Mouse (Mus musculus): ENCODE measurements around the gene Picalm. TPM values are rescaled to one million over a fixed set of nuclear protein-coding genes. Genes with fewer than 3 reads are reported as not detected.
A peak's percentile ranks its signal among the peaks of the same experiment; 100 is the strongest.

Picalm gene
- polyA plus RNA-seq, 1 experiment from 2014 or later, result 53.9 TPM

- Histone ChIP-seq H3K36me3 (replicated peaks; ENCODE audit: control insufficient read depth, insufficient read depth) (no peaks in the 10 kb centered on the region), H3K4me3 (replicated peaks; ENCODE audit: low read length) (no peak overlapping the region), H3K27ac (no peak overlapping the region), H3K9me3 (ENCODE audit: control insufficient read depth, low read length) (no peaks in the 10 kb centered on the region), H3K9ac (no peak overlapping the region), H3K27me3 (ENCODE audit: control insufficient read depth, insufficient read depth, low read length) (no peaks in the 10 kb centered on the region), H3K4me2 (replicated peaks) (no peak overlapping the region), H3K4me1 (replicated peaks; ENCODE audit: control insufficient read depth, insufficient read depth, low read length) (no peaks in the 10 kb centered on the region)
- 72% methylated on average over 6 of the region's 6 CpGs for WGBS
- no peak for DNase-seq (ENCODE audit: low spot score)
- no peak for ATAC-seq (ENCODE audit: low FRiP score)
These were observed 34.1 kb upstream of the Picalm start for GRCm38 (mm10) chr7:90095766-90096372.

GRCm38 (mm10) chr7:90096609-90097008 is 33.4 kb upstream of the Picalm start:
- 70% methylated on average over 2 of the region's 2 CpGs for WGBS
- Histone ChIP-seq H3K4me1 (replicated peaks; ENCODE audit: control insufficient read depth, insufficient read depth, low read length) (no peaks in the 10 kb centered on the region), H3K9me3 (ENCODE audit: control insufficient read depth, low read length) (no peaks in the 10 kb centered on the region), H3K36me3 (replicated peaks; ENCODE audit: control insufficient read depth, insufficient read depth) (no peaks in the 10 kb centered on the region), H3K4me2 (replicated peaks) (no peak overlapping the region), H3K27me3 (ENCODE audit: control insufficient read depth, insufficient read depth, low read length) (no peaks in the 10 kb centered on the region), H3K4me3 (replicated peaks; ENCODE audit: low read length) (no peak overlapping the region), H3K27ac (no peak overlapping the region), H3K9ac (no peak overlapping the region)
- DNase-seq (ENCODE audit: low spot score) (no peak), ATAC-seq (ENCODE audit: low FRiP score) (no peak)

- no peak overlapping the region for H3K9ac ChIP-seq
- H3K27ac ChIP-seq, result no peak overlapping the region
- no peak for ATAC-seq (ENCODE audit: low FRiP score)
- H3K9me3 ChIP-seq (ENCODE audit: control insufficient read depth, low read length), result no peaks in the 10 kb centered on the region
- H3K4me3 ChIP-seq (replicated peaks; ENCODE audit: low read length), result no peak overlapping the region
- DNase-seq (ENCODE audit: low spot score), result no peak
- H3K36me3 ChIP-seq (replicated peaks; ENCODE audit: control insufficient read depth, insufficient read depth), result no peaks in the 10 kb centered on the region
- H3K27me3 ChIP-seq (ENCODE audit: control insufficient read depth, insufficient read depth, low read length), result no peaks in the 10 kb centered on the region
- 84% methylated on average over 4 of the region's 4 CpGs for WGBS
- no peaks in the 10 kb centered on the region for H3K4me1 ChIP-seq (replicated peaks; ENCODE audit: control insufficient read depth, insufficient read depth, low read length)
- H3K4me2 ChIP-seq (replicated peaks), result no peak overlapping the region
These were observed 31.8 kb upstream of the Picalm start for GRCm38 (mm10) chr7:90098253-90098652.

GRCm38 (mm10) chr7:90099248-90099647 is 30.8 kb upstream of the Picalm start:
- Histone ChIP-seq H3K9ac (peak overlapping the region; percentile 1; the same call in 1 of the 2 replicates), H3K9me3 (ENCODE audit: control insufficient read depth, low read length) (no peaks in the 10 kb centered on the region), H3K4me3 (replicated peaks; ENCODE audit: low read length) (no peak overlapping the region), H3K36me3 (replicated peaks; ENCODE audit: control insufficient read depth, insufficient read depth) (no peaks in the 10 kb centered on the region), H3K4me2 (replicated peaks) (peak overlapping the region; percentile 36), H3K27me3 (ENCODE audit: control insufficient read depth, insufficient read depth, low read length) (no peaks in the 10 kb centered on the region), H3K27ac (no peak overlapping the region), H3K4me1 (replicated peaks; ENCODE audit: control insufficient read depth, insufficient read depth, low read length) (no peaks in the 10 kb centered on the region)
- ATAC-seq (ENCODE audit: low FRiP score), result peak; percentile 40
- DNase-seq (ENCODE audit: low spot score), result peak; percentile 33
- 36% methylated on average over 10 of the region's 10 CpGs for WGBS

GRCm38 (mm10) chr7:90100614-90101160 is 29.3 kb upstream of the Picalm start:
- Histone ChIP-seq H3K9ac (no peak overlapping the region), H3K4me3 (replicated peaks; ENCODE audit: low read length) (no peak overlapping the region), H3K36me3 (replicated peaks; ENCODE audit: control insufficient read depth, insufficient read depth) (no peaks in the 10 kb centered on the region), H3K4me1 (replicated peaks; ENCODE audit: control insufficient read depth, insufficient read depth, low read length) (no peaks in the 10 kb centered on the region), H3K27ac (no peak overlapping the region), H3K4me2 (replicated peaks) (no peak overlapping the region), H3K27me3 (ENCODE audit: control insufficient read depth, insufficient read depth, low read length) (no peaks in the 10 kb centered on the region), H3K9me3 (ENCODE audit: control insufficient read depth, low read length) (no peaks in the 10 kb centered on the region)
- WGBS, result 94% methylated on average over 3 of the region's 3 CpGs
- DNase-seq (ENCODE audit: low spot score) (no peak), ATAC-seq (ENCODE audit: low FRiP score) (no peak)

GRCm38 (mm10) chr7:90116100-90116499 is 13.9 kb upstream of the Picalm start:
- Histone ChIP-seq H3K27ac (no peak overlapping the region), H3K36me3 (replicated peaks; ENCODE audit: control insufficient read depth, insufficient read depth) (no peaks in the 10 kb centered on the region), H3K9me3 (ENCODE audit: control insufficient read depth, low read length) (no peaks in the 10 kb centered on the region), H3K4me1 (replicated peaks; ENCODE audit: control insufficient read depth, insufficient read depth, low read length) (no peaks in the 10 kb centered on the region), H3K9ac (no peak overlapping the region), H3K27me3 (ENCODE audit: control insufficient read depth, insufficient read depth, low read length) (no peaks in the 10 kb centered on the region), H3K4me3 (replicated peaks; ENCODE audit: low read length) (no peak overlapping the region), H3K4me2 (replicated peaks) (no peak overlapping the region)
- ATAC-seq (ENCODE audit: low FRiP score) (no peak), DNase-seq (ENCODE audit: low spot score) (no peak)
- WGBS, result 92% methylated on average over 2 of the region's 2 CpGs

- no peak overlapping the region for H3K4me3 ChIP-seq (replicated peaks; ENCODE audit: low read length)
These were observed 9.9 kb upstream of the Picalm start for GRCm38 (mm10) chr7:90120106-90120505.

GRCm38 (mm10) chr7:90124991-90125390 is 5.0 kb upstream of the Picalm start:
- no peak overlapping the region for H3K4me3 ChIP-seq (replicated peaks; ENCODE audit: low read length)
- no peak overlapping the region for H3K4me2 ChIP-seq (replicated peaks)
- H3K4me1 ChIP-seq (replicated peaks; ENCODE audit: control insufficient read depth, insufficient read depth, low read length), result peaks cover 8% of the 10 kb centered on the region; the same call in 1 of the 2 replicates
- H3K36me3 ChIP-seq (replicated peaks; ENCODE audit: control insufficient read depth, insufficient read depth), result no peaks in the 10 kb centered on the region
- WGBS, result 95% methylated on average over 5 of the region's 5 CpGs
- no peaks in the 10 kb centered on the region for H3K9me3 ChIP-seq (ENCODE audit: control insufficient read depth, low read length)
- H3K27me3 ChIP-seq (ENCODE audit: control insufficient read depth, insufficient read depth, low read length), result no peaks in the 10 kb centered on the region
- H3K9ac ChIP-seq, result no peak overlapping the region
- H3K27ac ChIP-seq, result no peak overlapping the region
- no peak for ATAC-seq (ENCODE audit: low FRiP score)
- DNase-seq (ENCODE audit: low spot score), result no peak

More at GRCm38 (mm10) chr7:90120106-90120505, 9.9 kb upstream of the Picalm start:
- no peaks in the 10 kb centered on the region for H3K4me1 ChIP-seq (replicated peaks; ENCODE audit: control insufficient read depth, insufficient read depth, low read length)
- H3K9ac ChIP-seq, result no peak overlapping the region
- no peak for DNase-seq (ENCODE audit: low spot score)
- H3K27me3 ChIP-seq (ENCODE audit: control insufficient read depth, insufficient read depth, low read length), result no peaks in the 10 kb centered on the region
- no peaks in the 10 kb centered on the region for H3K36me3 ChIP-seq (replicated peaks; ENCODE audit: control insufficient read depth, insufficient read depth)
- no peak for ATAC-seq (ENCODE audit: low FRiP score)
- H3K4me2 ChIP-seq (replicated peaks), result no peak overlapping the region
- H3K9me3 ChIP-seq (ENCODE audit: control insufficient read depth, low read length), result no peaks in the 10 kb centered on the region
- 58% methylated on average over 4 of the region's 4 CpGs for WGBS
- H3K27ac ChIP-seq, result no peak overlapping the region

GRCm38 (mm10) chr7:90128631-90129200 is 1.3 kb upstream of the Picalm start:
- peak overlapping the region; percentile 98 for H3K9ac ChIP-seq
- WGBS, result 78% methylated on average over 8 of the region's 8 CpGs

More at GRCm38 (mm10) chr7:90128631-90129200, 1.3 kb upstream of the Picalm start:
- DNase-seq (ENCODE audit: low spot score) (no peak), ATAC-seq (ENCODE audit: low FRiP score) (no peak)
- H3K4me2 ChIP-seq (replicated peaks), result peak overlapping the region; percentile 93
- H3K4me3 ChIP-seq (replicated peaks; ENCODE audit: low read length), result peak overlapping the region; percentile 92
- no peaks in the 10 kb centered on the region for H3K27me3 ChIP-seq (ENCODE audit: control insufficient read depth, insufficient read depth, low read length)
- peak overlapping the region; percentile 97 for H3K27ac ChIP-seq
- no peaks in the 10 kb centered on the region for H3K36me3 ChIP-seq (replicated peaks; ENCODE audit: control insufficient read depth, insufficient read depth)
- H3K4me1 ChIP-seq (replicated peaks; ENCODE audit: control insufficient read depth, insufficient read depth, low read length), result peaks cover 17% of the 10 kb centered on the region
- no peaks in the 10 kb centered on the region for H3K9me3 ChIP-seq (ENCODE audit: control insufficient read depth, low read length)
